Mouse (Mus musculus): ENCODE data around the gene Tspear. TPM values are rescaled to one million over a fixed set of nuclear protein-coding genes. Genes with fewer than 3 reads are reported as not detected.
A peak's percentile ranks its signal among the peaks of the same experiment; 100 is the strongest.

The Tspear gene
- polyA plus RNA-seq, 1 experiment from 2014 or later, result 1.0 TPM

- ATAC-seq (ENCODE audit: insufficient read depth, low FRiP score, low TSS enrichment), result no peak
- Histone ChIP-seq H3K9me3 (ENCODE audit: control insufficient read depth, low read length) (no peaks in the 10 kb centered on the region), H3K4me1 (ENCODE audit: control insufficient read depth, insufficient read depth, low read length) (no peaks in the 10 kb centered on the region)
Observed at GRCm38 (mm10) chr10:77847538-77847937, 161.2 kb downstream of the Tspear start.

GRCm38 (mm10) chr10:77852559-77852958 lies 166.2 kb downstream of the Tspear start, which contains the start of gene Gm10318:
Gene Gm10318, plus strand, starts transcription at chr10:77852859.
- no peak for DNase-seq (ENCODE audit: low spot score)
- Histone ChIP-seq H3K27me3 (ENCODE audit: control insufficient read depth, insufficient read depth, low read length) (no peaks in the 10 kb centered on the region), H3K36me3 (ENCODE audit: control insufficient read depth, insufficient read depth, low read length) (no peaks in the 10 kb centered on the region), H3K4me1 (ENCODE audit: control insufficient read depth, insufficient read depth, low read length) (no peaks in the 10 kb centered on the region), H3K27ac (ENCODE audit: low read depth, low read length) (no peak within 1 kb of the TSS), H3K9ac (ENCODE audit: low read length) (no peak within 1 kb of the TSS), H3K9me3 (ENCODE audit: control insufficient read depth, low read length) (no peaks in the 10 kb centered on the region), H3K4me3 (ENCODE audit: low read depth, low read length) (no peak within 1 kb of the TSS), H3K4me2 (ENCODE audit: low read depth) (no peak within 1 kb of the TSS)
- no peak for ATAC-seq (ENCODE audit: insufficient read depth, low FRiP score, low TSS enrichment)
- 72% methylated on average over 9 of the region's 9 CpGs for WGBS

More at GRCm38 (mm10) chr10:77847538-77847937, 161.2 kb downstream of the Tspear start:
- H3K4me2 ChIP-seq (ENCODE audit: low read depth), result no peak overlapping the region
- WGBS, result 77% methylated on average over 2 of the region's 2 CpGs
- no peak overlapping the region for H3K27ac ChIP-seq (ENCODE audit: low read depth, low read length)
- H3K27me3 ChIP-seq (ENCODE audit: control insufficient read depth, insufficient read depth, low read length), result no peaks in the 10 kb centered on the region
- H3K36me3 ChIP-seq (ENCODE audit: control insufficient read depth, insufficient read depth, low read length), result no peaks in the 10 kb centered on the region
- H3K4me3 ChIP-seq (ENCODE audit: low read depth, low read length), result no peak overlapping the region
- no peak overlapping the region for H3K9ac ChIP-seq (ENCODE audit: low read length)
- no peak for DNase-seq (ENCODE audit: low spot score)

GRCm38 (mm10) chr10:77861675-77862074 lies 175.3 kb downstream of the Tspear start, which contains the start of gene Gm3285:
Gene Gm3285, plus strand, starts transcription at chr10:77861975.
- Histone ChIP-seq H3K9me3 (ENCODE audit: control insufficient read depth, low read length) (no peaks in the 10 kb centered on the region), H3K4me3 (ENCODE audit: low read depth, low read length) (no peak within 1 kb of the TSS), H3K4me2 (ENCODE audit: low read depth) (no peak within 1 kb of the TSS), H3K4me1 (ENCODE audit: control insufficient read depth, insufficient read depth, low read length) (no peaks in the 10 kb centered on the region), H3K27ac (ENCODE audit: low read depth, low read length) (no peak within 1 kb of the TSS), H3K27me3 (ENCODE audit: control insufficient read depth, insufficient read depth, low read length) (no peaks in the 10 kb centered on the region), H3K36me3 (ENCODE audit: control insufficient read depth, insufficient read depth, low read length) (no peaks in the 10 kb centered on the region), H3K9ac (ENCODE audit: low read length) (no peak within 1 kb of the TSS)
- DNase-seq (ENCODE audit: low spot score), result no peak
- no peak for ATAC-seq (ENCODE audit: insufficient read depth, low FRiP score, low TSS enrichment)
- WGBS, result 62% methylated on average over 7 of the region's 7 CpGs

- peak overlapping the region; percentile 19; the same call in 1 of the 2 replicates for H3K4me3 ChIP-seq (ENCODE audit: low read depth, low read length)
- peak overlapping the region; percentile 36 for H3K4me2 ChIP-seq (ENCODE audit: low read depth)
- no peaks in the 10 kb centered on the region for H3K27me3 ChIP-seq (ENCODE audit: control insufficient read depth, insufficient read depth, low read length)
- no peaks in the 10 kb centered on the region for H3K4me1 ChIP-seq (ENCODE audit: control insufficient read depth, insufficient read depth, low read length)
- ATAC-seq (ENCODE audit: insufficient read depth, low FRiP score, low TSS enrichment), result peak; percentile 75
- no peak overlapping the region for H3K27ac ChIP-seq (ENCODE audit: low read depth, low read length)
- H3K36me3 ChIP-seq (ENCODE audit: control insufficient read depth, insufficient read depth, low read length), result no peaks in the 10 kb centered on the region
- H3K9ac ChIP-seq (ENCODE audit: low read length), result peak overlapping the region; percentile 42; the same call in 1 of the 2 replicates
- WGBS, result 31% methylated on average over 14 of the region's 14 CpGs
- DNase-seq (ENCODE audit: low spot score), result peak; percentile 49
- H3K9me3 ChIP-seq (ENCODE audit: control insufficient read depth, low read length), result no peaks in the 10 kb centered on the region
Observed at GRCm38 (mm10) chr10:77864067-77864761, 177.8 kb downstream of the Tspear start.

GRCm38 (mm10) chr10:77864762-77865143 lies 178.4 kb downstream of the Tspear start:
- 44% methylated on average over 11 of the region's 11 CpGs for WGBS
- no peak; the same call in 1 of the 2 replicates for ATAC-seq (ENCODE audit: insufficient read depth, low FRiP score, low TSS enrichment)

GRCm38 (mm10) chr10:77867546-77867945 lies 181.2 kb downstream of the Tspear start:
- Histone ChIP-seq H3K9ac (ENCODE audit: low read length) (no peak overlapping the region), H3K4me2 (ENCODE audit: low read depth) (no peak overlapping the region), H3K27me3 (ENCODE audit: control insufficient read depth, insufficient read depth, low read length) (no peaks in the 10 kb centered on the region), H3K36me3 (ENCODE audit: control insufficient read depth, insufficient read depth, low read length) (no peaks in the 10 kb centered on the region), H3K27ac (ENCODE audit: low read depth, low read length) (no peak overlapping the region), H3K4me1 (ENCODE audit: control insufficient read depth, insufficient read depth, low read length) (no peaks in the 10 kb centered on the region), H3K4me3 (ENCODE audit: low read depth, low read length) (no peak overlapping the region), H3K9me3 (ENCODE audit: control insufficient read depth, low read length) (no peaks in the 10 kb centered on the region)
- ATAC-seq (ENCODE audit: insufficient read depth, low FRiP score, low TSS enrichment) (no peak), DNase-seq (ENCODE audit: low spot score) (no peak)
- 42% methylated on average over 1 of the region's 1 CpGs for WGBS

More at GRCm38 (mm10) chr10:77864762-77865143, 178.4 kb downstream of the Tspear start:
- H3K27ac ChIP-seq (ENCODE audit: low read depth, low read length), result no peak overlapping the region
- H3K4me2 ChIP-seq (ENCODE audit: low read depth), result peak overlapping the region; percentile 36
- peak overlapping the region; percentile 42; the same call in 1 of the 2 replicates for H3K9ac ChIP-seq (ENCODE audit: low read length)
- DNase-seq (ENCODE audit: low spot score), result no peak
- no peaks in the 10 kb centered on the region for H3K9me3 ChIP-seq (ENCODE audit: control insufficient read depth, low read length)
- peak overlapping the region; percentile 19; the same call in 1 of the 2 replicates for H3K4me3 ChIP-seq (ENCODE audit: low read depth, low read length)
- no peaks in the 10 kb centered on the region for H3K27me3 ChIP-seq (ENCODE audit: control insufficient read depth, insufficient read depth, low read length)
- no peaks in the 10 kb centered on the region for H3K36me3 ChIP-seq (ENCODE audit: control insufficient read depth, insufficient read depth, low read length)
- H3K4me1 ChIP-seq (ENCODE audit: control insufficient read depth, insufficient read depth, low read length), result no peaks in the 10 kb centered on the region

- no peaks in the 10 kb centered on the region for H3K36me3 ChIP-seq (ENCODE audit: control insufficient read depth, insufficient read depth, low read length)
- no peaks in the 10 kb centered on the region for H3K4me1 ChIP-seq (ENCODE audit: control insufficient read depth, insufficient read depth, low read length)
- no peak overlapping the region for H3K9ac ChIP-seq (ENCODE audit: low read length)
- H3K27me3 ChIP-seq (ENCODE audit: control insufficient read depth, insufficient read depth, low read length), result no peaks in the 10 kb centered on the region
- WGBS, result 88% methylated on average over 7 of the region's 7 CpGs
- H3K4me3 ChIP-seq (ENCODE audit: low read depth, low read length), result no peak overlapping the region
- DNase-seq (ENCODE audit: low spot score) (no peak), ATAC-seq (ENCODE audit: insufficient read depth, low FRiP score, low TSS enrichment) (no peak)
- no peaks in the 10 kb centered on the region for H3K9me3 ChIP-seq (ENCODE audit: control insufficient read depth, low read length)
- H3K4me2 ChIP-seq (ENCODE audit: low read depth), result no peak overlapping the region
- no peak overlapping the region for H3K27ac ChIP-seq (ENCODE audit: low read depth, low read length)
Observed at GRCm38 (mm10) chr10:77869651-77870050, 183.3 kb downstream of the Tspear start.

- no peaks in the 10 kb centered on the region for H3K27me3 ChIP-seq (ENCODE audit: control insufficient read depth, insufficient read depth, low read length)
- DNase-seq (ENCODE audit: low spot score) (no peak), ATAC-seq (ENCODE audit: insufficient read depth, low FRiP score, low TSS enrichment) (no peak)
- no peak overlapping the region for H3K4me2 ChIP-seq (ENCODE audit: low read depth)
- H3K4me3 ChIP-seq (ENCODE audit: low read depth, low read length), result no peak overlapping the region
- 54% methylated on average over 6 of the region's 6 CpGs for WGBS
- H3K36me3 ChIP-seq (ENCODE audit: control insufficient read depth, insufficient read depth, low read length), result no peaks in the 10 kb centered on the region
- no peaks in the 10 kb centered on the region for H3K9me3 ChIP-seq (ENCODE audit: control insufficient read depth, low read length)
- no peaks in the 10 kb centered on the region for H3K4me1 ChIP-seq (ENCODE audit: control insufficient read depth, insufficient read depth, low read length)
- no peak overlapping the region for H3K9ac ChIP-seq (ENCODE audit: low read length)
- no peak overlapping the region for H3K27ac ChIP-seq (ENCODE audit: low read depth, low read length)
Observed at GRCm38 (mm10) chr10:77878985-77879384, 192.6 kb downstream of the Tspear start.

GRCm38 (mm10) chr10:77880305-77880704 lies 193.9 kb downstream of the Tspear start:
- no peak for DNase-seq (ENCODE audit: low spot score)
- WGBS, result 68% methylated on average over 3 of the region's 3 CpGs
- H3K9ac ChIP-seq (ENCODE audit: low read length), result no peak overlapping the region
- no peak overlapping the region for H3K4me2 ChIP-seq (ENCODE audit: low read depth)
- H3K4me1 ChIP-seq (ENCODE audit: control insufficient read depth, insufficient read depth, low read length), result no peaks in the 10 kb centered on the region
- ATAC-seq (ENCODE audit: insufficient read depth, low FRiP score, low TSS enrichment), result no peak
- no peaks in the 10 kb centered on the region for H3K36me3 ChIP-seq (ENCODE audit: control insufficient read depth, insufficient read depth, low read length)
- H3K4me3 ChIP-seq (ENCODE audit: low read depth, low read length), result no peak overlapping the region
- no peaks in the 10 kb centered on the region for H3K9me3 ChIP-seq (ENCODE audit: control insufficient read depth, low read length)
- H3K27me3 ChIP-seq (ENCODE audit: control insufficient read depth, insufficient read depth, low read length), result no peaks in the 10 kb centered on the region
- H3K27ac ChIP-seq (ENCODE audit: low read depth, low read length), result no peak overlapping the region
